Mouse (Mus musculus): ENCODE measurements around the gene Gm3250.
"Not testable (repeated sequence)": the region's sequence is repeated elsewhere in the genome, so short reads cannot be mapped to it uniquely, and the experiment has no call there.

DNA sequence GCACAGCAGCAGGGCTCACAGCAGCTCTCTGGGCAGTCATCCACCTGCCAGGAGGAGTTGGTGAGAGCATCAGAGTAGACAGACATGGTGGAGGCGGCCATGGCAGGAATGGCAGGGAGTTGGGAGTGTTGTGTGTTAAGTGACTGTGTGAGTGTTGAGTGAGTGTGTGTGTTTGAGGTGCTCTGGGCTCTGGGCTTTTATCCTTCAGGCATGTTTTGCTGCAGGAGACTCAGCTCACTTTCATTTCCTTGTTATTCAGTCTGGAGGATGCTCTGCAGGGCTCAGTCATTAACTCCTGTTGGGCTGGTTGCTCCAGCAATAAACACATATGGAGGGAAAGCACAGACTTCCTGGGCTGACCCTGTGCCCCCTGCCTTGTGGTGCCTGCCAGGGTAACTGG lies at the start of gene Gm3250:
- TF ChIP-seq CTCF (IDR thresholded peaks at IDR 0.05; ENCODE audit: insufficient read depth, low read length); POLR2A (IDR thresholded peaks at IDR 0.05; ENCODE audit: borderline replicate concordance, extremely low read depth, low read depth, low read length): not testable (repeated sequence)

Data from lung, adult 2 months (tissue).